Mouse (Mus musculus): ENCODE data around the gene Bbs2. TPM values are rescaled to one million over a fixed set of nuclear protein-coding genes. Genes with fewer than 3 reads are reported as not detected.

Gene Bbs2
- total and polyA plus RNA-seq, 3 experiments, result 10.0 to 13.0 (median 12.0) TPM

DNA sequence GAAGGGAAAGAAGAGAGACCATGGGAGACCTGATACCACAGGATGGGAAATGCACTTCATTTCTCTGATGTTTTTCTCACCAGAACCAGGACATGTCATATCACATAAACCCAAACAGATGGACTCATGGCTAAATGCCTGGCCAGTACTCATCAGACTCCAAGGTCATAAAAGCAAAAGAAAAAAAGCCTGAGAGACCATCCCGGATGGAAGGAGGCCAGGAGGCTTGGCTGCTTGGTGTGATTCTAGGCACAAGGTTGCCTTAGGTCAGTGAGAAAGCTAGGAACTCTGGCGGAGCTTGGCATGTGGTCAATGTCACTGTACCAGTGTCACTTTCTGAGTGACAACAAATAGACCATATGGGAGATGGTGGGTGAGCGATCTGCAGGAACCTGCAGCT is 9.1 kb upstream of the Bbs2 start:
- Histone ChIP-seq H3K4me2 (ENCODE audit: insufficient read depth, low read depth, poor library complexity, severe bottlenecking) (no peak overlapping the region), H3K79me2 (replicated peaks; ENCODE audit: control insufficient read depth, extremely low read depth, insufficient read depth, poor library complexity, severe bottlenecking) (no peaks in the 10 kb centered on the region), H3K9me3 (replicated peaks; ENCODE audit: low read length) (no peaks in the 10 kb centered on the region), H3K9ac (ENCODE audit: insufficient read depth, low read depth) (no peak overlapping the region; the same call in 1 of the 2 replicates), H3K27ac (ENCODE audit: insufficient read depth, low read depth) (no peak overlapping the region), H3K36me3 (replicated peaks in 1 of 2; ENCODE audit: control insufficient read depth in 1 of 2, insufficient read depth in 1 of 2, low read length in 1 of 2) (no peaks in the 10 kb centered on the region), H3K4me1 (ENCODE audit: control insufficient read depth in 1 of 2, insufficient read depth in 2 of 2) (peaks cover 0 to 6% of the 10 kb centered on the region in 2 experiments; a peak in 2 of 4 replicates), H3K27me3 (replicated peaks) (peaks cover 9% of the 10 kb centered on the region), H3K4me3 (replicated peaks in 1 of 3; ENCODE audit: low read depth in 2 of 3, low read length in 2 of 3, poor library complexity in 1 of 3) (no peak overlapping the region)
- no peak for TF ChIP-seq ZC3H11A (IDR thresholded peaks at IDR 0.05; ENCODE audit: low read depth, low read length)
- TF ChIP-seq HCFC1 (IDR thresholded peaks at IDR 0.05; ENCODE audit: low read depth, low read length), result no peak
- TF ChIP-seq ZMIZ1 (IDR thresholded peaks at IDR 0.05; ENCODE audit: low read depth, low read length), result no peak
- TF ChIP-seq CTCF (conservative IDR thresholded peaks at IDR 0.05 in 1 of 2, IDR thresholded peaks at IDR 0.05 in 1 of 2; ENCODE audit: low read depth in 2 of 2, low read length in 2 of 2), result no peak
- TF ChIP-seq TCF12 (IDR thresholded peaks at IDR 0.05; ENCODE audit: low read depth, low read length), result no peak
- TF ChIP-seq SMC3 (IDR thresholded peaks at IDR 0.05; ENCODE audit: low read depth, low read length), result no peak
- no peak for TF ChIP-seq MAFK (IDR thresholded peaks at IDR 0.05; ENCODE audit: insufficient replicate concordance, low read length)
- no peak for TF ChIP-seq MAZ (IDR thresholded peaks at IDR 0.05; ENCODE audit: low read depth, low read length)
- no peak for TF ChIP-seq MYC (IDR thresholded peaks at IDR 0.05; ENCODE audit: low read depth, low read length)
- TF ChIP-seq EP300 (IDR thresholded peaks at IDR 0.05; ENCODE audit: low read length), result no peak
- TF ChIP-seq ETS1 (conservative IDR thresholded peaks at IDR 0.05; ENCODE audit: low read depth, low read length), result no peak
- TF ChIP-seq POLR2A (IDR thresholded peaks at IDR 0.05; ENCODE audit: low read depth, low read length), result no peak
- TF ChIP-seq RCOR1 (conservative IDR thresholded peaks at IDR 0.05; ENCODE audit: low read depth, low read length), result no peak
- TF ChIP-seq POLR2AphosphoS2 (IDR thresholded peaks at IDR 0.05; ENCODE audit: low read depth, low read length), result no peak
- TF ChIP-seq UBTF (IDR thresholded peaks at IDR 0.05; ENCODE audit: low read depth, low read length), result no peak
- no peak for TF ChIP-seq IRF4 (IDR thresholded peaks at IDR 0.05; ENCODE audit: low read depth, low read length)
- no peak for TF ChIP-seq JUND (conservative IDR thresholded peaks at IDR 0.05; ENCODE audit: low read depth, low read length)
- no peak for TF ChIP-seq ZKSCAN1 (IDR thresholded peaks at IDR 0.05; ENCODE audit: borderline replicate concordance, low read depth, low read length)
- no peak for TF ChIP-seq PAX5 (IDR thresholded peaks at IDR 0.05; ENCODE audit: low read length)
- TF ChIP-seq ZNF384 (IDR thresholded peaks at IDR 0.05; ENCODE audit: low read depth, low read length), result no peak
- no peak for DNase-seq (ENCODE audit: extremely low read depth)
- dilution Hi-C loops (cut with MboI; ENCODE audit: extremely low pct_ligation_motif_present, extremely low pct_unique_long_range_greater_than_20kb, low sequenced_read_pairs) (no loop called here), in situ Hi-C loops (cut with MboI; ENCODE audit: low pct_ligation_motif_present, low pct_unique_long_range_greater_than_20kb, low sequenced_read_pairs) (no loop called here)

- in situ Hi-C loops (cut with MboI; ENCODE audit: low pct_ligation_motif_present, low pct_unique_long_range_greater_than_20kb, low sequenced_read_pairs) (loop anchor here (5.0 kb wide), 1 partner anchor 88 kb away; no protein-coding TSS in a partner anchor), dilution Hi-C loops (cut with MboI; ENCODE audit: extremely low pct_ligation_motif_present, extremely low pct_unique_long_range_greater_than_20kb, low sequenced_read_pairs) (no loop called here)
These were observed 5.4 kb upstream of the Bbs2 start for GRCm38 (mm10) chr8:94104146-94104545.

More at GRCm38 (mm10) chr8:94104146-94104545, 5.4 kb upstream of the Bbs2 start:
- Histone ChIP-seq H3K27me3 (replicated peaks) (peaks cover 37% of the 10 kb centered on the region), H3K9me3 (replicated peaks; ENCODE audit: low read length) (no peaks in the 10 kb centered on the region), H3K4me3 (replicated peaks in 1 of 3; ENCODE audit: low read depth in 2 of 3, low read length in 2 of 3, poor library complexity in 1 of 3) (no peak overlapping the region), H3K9ac (ENCODE audit: insufficient read depth, low read depth) (no peak overlapping the region), H3K36me3 (replicated peaks in 1 of 2; ENCODE audit: control insufficient read depth in 1 of 2, insufficient read depth in 1 of 2, low read length in 1 of 2) (no peaks in the 10 kb centered on the region), H3K79me2 (replicated peaks; ENCODE audit: control insufficient read depth, extremely low read depth, insufficient read depth, poor library complexity, severe bottlenecking) (no peaks in the 10 kb centered on the region), H3K4me1 (ENCODE audit: control insufficient read depth in 1 of 2, insufficient read depth in 2 of 2) (peaks cover 0 to under 1% of the 10 kb centered on the region in 2 experiments; a peak in 1 of 4 replicates), H3K27ac (ENCODE audit: insufficient read depth, low read depth) (no peak overlapping the region), H3K4me2 (ENCODE audit: insufficient read depth, low read depth, poor library complexity, severe bottlenecking) (no peak overlapping the region)
- TF ChIP-seq PAX5 (IDR thresholded peaks at IDR 0.05; ENCODE audit: low read length) (no peak), CTCF (conservative IDR thresholded peaks at IDR 0.05 in 1 of 2, IDR thresholded peaks at IDR 0.05 in 1 of 2; ENCODE audit: low read depth in 2 of 2, low read length in 2 of 2) (peak in 1 of 2 experiments; percentile 41; a peak in 2 of 4 replicates), JUN (IDR thresholded peaks at IDR 0.05; ENCODE audit: insufficient read depth, low read depth, low read length) (no peak), MEF2A (IDR thresholded peaks at IDR 0.05; ENCODE audit: borderline replicate concordance, low read depth, low read length) (no peak), SIN3A (IDR thresholded peaks at IDR 0.05; ENCODE audit: low read length) (no peak), EP300 (IDR thresholded peaks at IDR 0.05; ENCODE audit: low read length) (no peak), MXI1 (IDR thresholded peaks at IDR 0.05; ENCODE audit: low read depth, low read length) (no peak), MAFK (IDR thresholded peaks at IDR 0.05; ENCODE audit: insufficient replicate concordance, low read length) (no peak), ZKSCAN1 (IDR thresholded peaks at IDR 0.05; ENCODE audit: borderline replicate concordance, low read depth, low read length) (no peak), HCFC1 (IDR thresholded peaks at IDR 0.05; ENCODE audit: low read depth, low read length) (no peak), IRF4 (IDR thresholded peaks at IDR 0.05; ENCODE audit: low read depth, low read length) (no peak), RAD21 (IDR thresholded peaks at IDR 0.05; ENCODE audit: low read depth, low read length) (peak; percentile 4; the same call in 1 of the 2 replicates), MYC (IDR thresholded peaks at IDR 0.05; ENCODE audit: low read depth, low read length) (no peak), POLR2AphosphoS2 (IDR thresholded peaks at IDR 0.05; ENCODE audit: low read depth, low read length) (no peak), CHD1 (IDR thresholded peaks at IDR 0.05; ENCODE audit: low read depth, low read length) (no peak), ZNF384 (IDR thresholded peaks at IDR 0.05; ENCODE audit: low read depth, low read length) (no peak), SMC3 (IDR thresholded peaks at IDR 0.05; ENCODE audit: low read depth, low read length) (peak; percentile 23), KAT2A (IDR thresholded peaks at IDR 0.05; ENCODE audit: insufficient replicate concordance, low read length) (no peak), RCOR1 (conservative IDR thresholded peaks at IDR 0.05; ENCODE audit: low read depth, low read length) (no peak)
- no peak for DNase-seq (ENCODE audit: extremely low read depth)

All from CH12.LX (cell line).